Mouse (Mus musculus) embryonic facial prominence, embryonic 10.5 days (tissue): Measurements from ENCODE around the gene Bend3. TPM values are rescaled to one million over a fixed set of nuclear protein-coding genes. Genes with fewer than 3 reads are reported as not detected.
A peak's percentile ranks its signal among the peaks of the same experiment; 100 is the strongest.

Experiments used
- DNase-seq: peaks from one replicate; pipeline ENCODE4 v3.0.0-alpha.2; 2017; ENCODE audit warnings: low spot score
- H3K27ac ChIP-seq: fragments of 300-500 bp; sonication (generic); replicated peaks from 2 replicates; pipeline ENCODE4 v1.5.1; 2016; ENCODE audit warnings: mild to moderate bottlenecking
- H3K27me3 ChIP-seq: fragments of 300-500 bp; sonication (generic); replicated peaks from 2 replicates; pipeline ENCODE4 v1.6.1; 2016; ENCODE audit warnings: low read depth, mild to moderate bottlenecking; ENCODE audit not compliant: poor library complexity, severe bottlenecking
- H3K36me3 ChIP-seq: fragments of 300-500 bp; sonication (generic); replicated peaks from 2 replicates; pipeline ENCODE4 v1.6.1; 2016; ENCODE audit warnings: mild to moderate bottlenecking, moderate library complexity
- H3K4me1 ChIP-seq: fragments of 300-500 bp; sonication (generic); 2 replicates; pipeline ENCODE4 v1.6.1; 2016
- H3K4me3 ChIP-seq: fragments of 300-500 bp; sonication (generic); 2 replicates; pipeline ENCODE4 v1.5.1; 2016; ENCODE audit warnings: mild to moderate bottlenecking, moderate library complexity
- H3K9me3 ChIP-seq: fragments of 300-500 bp; sonication (generic); 2 replicates; pipeline ENCODE4 v1.6.1; 2016; ENCODE audit warnings: mild to moderate bottlenecking
- WGBS: fragments of 180-500 bp; shearing (Covaris S2); methylation state at CpG from one replicate; pipeline ENCODE4 v1.1.7; 2016; 5-methylcytosine and 5-hydroxymethylcytosine counted together
- polyA plus RNA-seq: library from polyadenylated mRNA; unstranded; fragments of >200 nt; fragmentation: Nextera tagmentation; extraction: Ambion mirVana; gene quantifications from 2 replicates; pipeline ENCODE4 v1.2.1, GENCODE M21; 2016

Gene Bend3
- polyA plus RNA-seq, 1 experiment from 2014 or later, result 9.1 TPM

DNA sequence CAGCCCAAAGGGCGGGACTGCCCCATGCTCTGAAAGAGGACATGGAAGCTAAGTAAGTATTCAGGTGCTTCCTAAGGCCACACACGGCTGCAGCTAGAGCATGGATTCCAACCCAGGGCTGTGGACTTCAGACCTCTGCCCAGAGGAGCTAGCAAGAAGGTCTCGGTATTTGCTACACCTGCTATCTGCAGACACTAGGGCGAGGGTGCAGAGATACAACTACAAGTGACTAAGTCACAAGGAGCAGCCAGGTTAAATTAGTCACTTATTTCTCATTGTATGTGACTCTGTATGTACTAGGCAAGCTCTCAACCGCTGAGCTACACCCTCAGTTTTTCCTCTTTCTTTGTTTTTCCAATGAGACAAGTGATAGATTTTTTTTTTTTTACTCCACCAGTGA lies 15.8 kb upstream of the Bend3 start:
- Histone ChIP-seq H3K9me3 (no peaks in the 10 kb centered on the region), H3K27me3 (no peaks in the 10 kb centered on the region), H3K4me3 (no peak overlapping the region), H3K36me3 (no peaks in the 10 kb centered on the region), H3K27ac (no peak overlapping the region), H3K4me1 (peaks cover 8% of the 10 kb centered on the region)
- WGBS, result 86% methylated on average over 5 of the region's 5 CpGs
- DNase-seq, result no peak

DNA sequence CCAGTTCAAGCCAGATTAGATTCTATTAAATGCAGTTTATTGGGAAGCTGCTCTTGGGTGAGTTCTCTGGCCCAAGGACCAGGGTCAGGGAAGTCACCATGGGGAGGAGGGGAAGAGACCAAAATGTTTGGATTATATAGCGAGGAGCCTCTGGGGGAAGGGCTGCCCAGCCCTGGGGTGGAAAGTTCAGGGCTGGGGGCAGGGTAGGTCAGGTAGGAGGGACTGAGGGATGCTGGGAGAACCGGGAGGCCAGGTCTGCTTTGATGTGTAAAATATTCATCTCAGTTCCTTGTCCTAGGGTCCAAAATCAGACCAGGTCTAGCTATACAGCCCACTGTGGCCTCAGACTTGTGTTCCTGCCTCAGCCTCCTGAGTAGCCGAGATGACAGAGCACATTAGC lies 15.4 kb upstream of the Bend3 start:
- no peaks in the 10 kb centered on the region for H3K9me3 ChIP-seq
- H3K36me3 ChIP-seq, result no peaks in the 10 kb centered on the region
- no peak overlapping the region for H3K27ac ChIP-seq
- WGBS, result 62% methylated on average over 3 of the region's 3 CpGs
- no peaks in the 10 kb centered on the region for H3K27me3 ChIP-seq
- H3K4me1 ChIP-seq, result peaks cover 10% of the 10 kb centered on the region
- no peak for DNase-seq
- H3K4me3 ChIP-seq, result no peak overlapping the region

DNA sequence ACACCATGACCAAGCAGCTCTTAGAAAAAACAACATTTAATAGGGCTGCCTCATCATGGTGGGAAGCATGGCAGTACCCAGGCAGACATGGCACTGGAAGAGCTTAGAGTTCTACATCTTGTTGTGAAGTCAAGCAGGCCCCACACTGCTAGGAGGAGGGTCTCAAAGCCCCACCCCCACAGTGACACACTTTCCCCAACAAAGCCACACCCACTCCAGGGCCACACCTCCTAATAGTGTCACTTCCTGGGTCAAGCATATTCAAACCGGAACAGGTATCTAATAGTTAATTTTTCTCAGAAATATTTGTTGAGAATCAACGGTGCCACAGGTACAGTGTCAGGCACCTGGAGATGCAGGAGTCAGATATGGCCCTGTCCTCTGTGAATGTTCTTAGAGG lies 12.4 kb upstream of the Bend3 start:
- Histone ChIP-seq H3K9me3 (no peaks in the 10 kb centered on the region), H3K27me3 (no peaks in the 10 kb centered on the region), H3K27ac (no peak overlapping the region), H3K4me3 (no peak overlapping the region), H3K36me3 (no peaks in the 10 kb centered on the region), H3K4me1 (peaks cover 10% of the 10 kb centered on the region)
- no peak for DNase-seq
- 90% methylated on average over 2 of the region's 2 CpGs for WGBS

DNA sequence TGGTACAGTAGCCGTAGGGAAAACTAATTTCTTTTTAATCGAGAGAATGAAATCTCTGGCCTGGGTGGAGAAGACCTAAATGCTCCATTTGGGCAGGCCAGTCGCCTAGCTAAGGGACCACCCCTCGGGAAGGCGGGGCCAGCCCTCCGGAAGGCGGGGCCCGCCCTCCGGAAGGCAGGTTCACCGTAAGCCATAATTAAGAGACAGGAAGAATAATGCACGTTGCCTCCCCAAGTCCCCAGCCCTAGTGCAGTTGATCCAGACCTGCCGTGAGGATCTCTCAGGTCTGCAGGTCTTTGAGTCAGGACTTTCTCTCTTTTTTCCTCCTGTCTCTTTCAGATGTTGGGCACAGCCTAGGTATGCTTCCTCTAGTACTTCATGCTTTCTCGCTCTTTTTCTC lies 11.0 kb upstream of the Bend3 start:
- Histone ChIP-seq H3K4me3 (no peak overlapping the region), H3K4me1 (peaks cover 10% of the 10 kb centered on the region), H3K9me3 (no peaks in the 10 kb centered on the region), H3K36me3 (no peaks in the 10 kb centered on the region), H3K27ac (no peak overlapping the region), H3K27me3 (no peaks in the 10 kb centered on the region)
- WGBS, result 42% methylated on average over 13 of the region's 13 CpGs
- DNase-seq, result peak; percentile 26

DNA sequence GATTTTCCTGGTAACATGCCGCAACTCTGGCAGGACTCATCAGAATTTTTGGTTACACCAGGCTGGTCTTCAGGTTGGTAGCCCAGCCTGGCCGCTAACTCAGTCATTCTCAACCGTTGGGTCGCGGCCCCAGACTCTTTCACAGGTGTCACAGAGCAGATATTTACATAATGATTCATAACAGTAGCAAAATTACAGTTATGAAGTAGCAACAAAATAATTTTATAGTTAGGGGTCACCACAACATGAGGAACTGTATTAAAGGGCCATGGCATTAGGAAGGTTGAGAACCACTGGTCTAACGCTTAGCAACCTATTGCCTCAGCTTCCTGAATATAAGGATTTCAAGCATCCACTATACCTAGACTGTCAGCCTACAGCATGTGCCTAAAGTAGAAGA lies 10.3 kb upstream of the Bend3 start:
- H3K9me3 ChIP-seq, result no peaks in the 10 kb centered on the region
- H3K36me3 ChIP-seq, result no peaks in the 10 kb centered on the region
- DNase-seq, result no peak
- no peak overlapping the region for H3K27ac ChIP-seq
- H3K4me3 ChIP-seq, result no peak overlapping the region
- H3K4me1 ChIP-seq, result peaks cover 8% of the 10 kb centered on the region
- no peaks in the 10 kb centered on the region for H3K27me3 ChIP-seq
- 95% methylated on average over 6 of the region's 6 CpGs for WGBS

DNA sequence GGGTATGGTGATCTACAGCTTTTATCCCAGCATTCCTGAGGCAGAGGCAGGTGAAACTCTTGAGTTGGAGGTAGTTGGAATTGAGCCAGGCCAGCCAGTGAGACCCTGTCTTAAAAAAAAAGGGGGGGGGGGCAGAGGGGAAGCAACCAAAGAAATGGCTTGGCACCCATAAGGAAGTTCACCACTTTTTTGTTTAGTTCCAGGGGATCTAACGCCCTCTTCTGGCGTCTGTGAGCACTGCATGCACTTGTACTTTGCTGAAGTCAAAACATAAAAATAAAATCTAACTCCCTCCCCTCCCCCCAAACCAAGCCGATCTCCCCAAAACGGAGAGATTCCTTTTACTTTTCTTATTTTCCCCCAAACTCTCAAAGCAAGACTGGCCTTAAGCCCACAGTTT lies 3.3 kb upstream of the Bend3 start:
- Histone ChIP-seq H3K4me1 (peaks cover 17% of the 10 kb centered on the region), H3K9me3 (no peaks in the 10 kb centered on the region), H3K36me3 (no peaks in the 10 kb centered on the region), H3K27me3 (no peaks in the 10 kb centered on the region), H3K4me3 (no peak overlapping the region), H3K27ac (no peak overlapping the region)
- WGBS, result 59% methylated on average over 4 of the region's 4 CpGs
- no peak for DNase-seq

DNA sequence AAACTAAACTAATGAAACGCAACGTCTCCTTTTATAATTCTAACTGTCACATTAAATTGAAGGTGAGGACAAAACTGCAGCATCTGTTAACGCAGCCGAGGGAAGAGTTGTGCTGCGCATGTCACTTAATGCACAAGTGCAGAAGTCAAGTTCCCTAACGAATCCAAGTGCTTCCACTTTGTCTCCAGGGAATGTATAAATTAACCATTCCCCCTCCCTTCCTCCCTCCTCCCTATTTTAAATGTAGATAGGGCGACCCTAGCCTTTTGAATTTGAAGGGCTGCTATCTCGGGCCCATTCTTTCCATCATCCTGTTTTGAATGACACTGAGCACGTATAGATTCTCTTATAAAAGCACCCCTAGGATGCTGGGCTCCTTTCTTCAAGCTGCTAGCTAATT lies 1.2 kb upstream of the Bend3 start:
- Histone ChIP-seq H3K27ac (peak overlapping the region; percentile 100), H3K4me3 (peak overlapping the region; percentile 86), H3K9me3 (no peaks in the 10 kb centered on the region), H3K36me3 (no peaks in the 10 kb centered on the region), H3K4me1 (peaks cover 38% of the 10 kb centered on the region), H3K27me3 (no peaks in the 10 kb centered on the region)
- 6% methylated on average over 9 of the region's 9 CpGs for WGBS
- DNase-seq, result peak; percentile 22

DNA sequence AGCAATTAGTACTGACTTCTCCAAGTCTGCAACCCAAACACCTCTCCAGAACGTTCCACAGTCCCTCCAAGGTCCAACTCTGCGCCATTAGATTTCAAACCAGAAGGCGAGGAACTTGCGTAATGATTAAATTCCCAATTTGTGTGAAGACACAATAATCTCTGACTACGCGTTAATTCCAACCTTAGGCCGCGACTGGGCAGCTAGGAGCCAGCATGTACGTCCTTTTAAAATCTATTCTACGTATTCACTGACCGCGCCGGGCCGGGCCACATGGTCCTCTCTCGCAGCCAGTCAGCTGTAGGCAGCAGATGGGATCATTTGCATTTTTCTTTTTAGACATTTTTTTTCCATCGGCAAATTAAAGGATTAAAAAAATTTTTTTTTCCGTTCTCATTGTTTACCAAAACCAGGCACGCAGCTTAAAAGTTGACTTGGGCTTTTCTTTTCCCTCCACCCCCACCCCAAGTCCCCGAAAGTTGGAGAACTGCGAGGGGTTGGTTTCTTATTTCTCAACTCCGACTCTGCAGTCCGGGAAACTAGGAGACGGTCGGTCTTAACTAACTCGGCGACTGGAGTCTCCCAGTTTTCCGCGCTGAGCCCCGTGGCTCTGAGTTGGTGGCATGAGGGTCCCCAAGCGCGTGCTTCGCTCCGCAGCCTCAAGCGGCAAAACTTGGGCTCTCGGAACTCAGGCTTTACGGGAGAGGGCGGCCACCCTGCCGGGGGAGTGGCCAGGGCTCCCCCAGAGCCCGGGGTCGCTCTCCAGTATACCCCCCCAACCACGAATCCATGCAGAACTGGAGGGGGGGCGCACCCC lies 558 bp upstream of the Bend3 start:
- peak overlapping the region; percentile 86 for H3K4me3 ChIP-seq
- under 1% methylated on average over 42 of the region's 42 CpGs for WGBS
- H3K27me3 ChIP-seq, result no peaks in the 10 kb centered on the region
- H3K27ac ChIP-seq, result peak overlapping the region; percentile 100
- peak; percentile 85 for DNase-seq
- peaks cover 44% of the 10 kb centered on the region for H3K4me1 ChIP-seq
- no peaks in the 10 kb centered on the region for H3K9me3 ChIP-seq
- H3K36me3 ChIP-seq, result no peaks in the 10 kb centered on the region

DNA sequence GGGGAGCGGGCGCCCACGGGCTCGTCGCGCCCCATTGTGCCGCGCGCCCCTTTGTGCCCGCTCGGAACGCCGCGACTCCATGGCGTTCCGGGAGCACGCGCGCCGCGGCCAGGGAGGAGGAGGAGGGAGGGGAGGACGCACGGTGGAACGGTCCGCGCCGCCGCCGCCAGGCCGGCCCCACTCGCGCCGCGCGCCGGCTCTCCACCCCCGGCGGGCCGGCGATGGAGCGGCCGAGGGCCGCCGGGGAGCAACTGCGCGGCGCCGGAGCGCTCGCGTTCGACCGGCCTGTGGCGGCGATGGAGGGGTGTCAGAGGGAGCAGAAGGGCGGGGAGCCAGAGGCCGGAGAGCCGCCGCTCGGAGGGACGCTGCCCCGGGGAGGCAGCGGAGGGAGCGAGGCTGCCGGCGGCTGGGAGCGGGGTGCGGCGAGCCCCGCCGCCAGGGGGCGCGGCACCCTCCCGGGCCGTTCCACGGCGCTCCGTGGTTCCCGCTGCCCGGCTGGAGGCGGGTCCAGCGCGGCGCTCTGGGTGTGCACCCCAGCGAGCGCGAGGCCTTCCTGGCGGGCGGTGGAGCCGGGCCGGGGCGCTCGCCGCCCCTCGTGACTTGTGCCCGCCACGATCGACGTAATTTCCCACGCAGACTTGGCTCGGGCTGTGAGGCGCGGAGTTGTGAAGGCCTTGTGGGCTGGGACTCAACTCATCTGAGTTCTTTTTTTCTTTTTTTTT lies 966 bp downstream of the Bend3 start:
- under 1% methylated on average over 102 of the region's 103 CpGs for WGBS
- Histone ChIP-seq H3K27ac (peak overlapping the region; percentile 100), H3K36me3 (no peaks in the 10 kb centered on the region), H3K27me3 (no peaks in the 10 kb centered on the region), H3K9me3 (no peaks in the 10 kb centered on the region), H3K4me3 (peak overlapping the region; percentile 86), H3K4me1 (peaks cover 54% of the 10 kb centered on the region)
- DNase-seq, result peak; percentile 90

DNA sequence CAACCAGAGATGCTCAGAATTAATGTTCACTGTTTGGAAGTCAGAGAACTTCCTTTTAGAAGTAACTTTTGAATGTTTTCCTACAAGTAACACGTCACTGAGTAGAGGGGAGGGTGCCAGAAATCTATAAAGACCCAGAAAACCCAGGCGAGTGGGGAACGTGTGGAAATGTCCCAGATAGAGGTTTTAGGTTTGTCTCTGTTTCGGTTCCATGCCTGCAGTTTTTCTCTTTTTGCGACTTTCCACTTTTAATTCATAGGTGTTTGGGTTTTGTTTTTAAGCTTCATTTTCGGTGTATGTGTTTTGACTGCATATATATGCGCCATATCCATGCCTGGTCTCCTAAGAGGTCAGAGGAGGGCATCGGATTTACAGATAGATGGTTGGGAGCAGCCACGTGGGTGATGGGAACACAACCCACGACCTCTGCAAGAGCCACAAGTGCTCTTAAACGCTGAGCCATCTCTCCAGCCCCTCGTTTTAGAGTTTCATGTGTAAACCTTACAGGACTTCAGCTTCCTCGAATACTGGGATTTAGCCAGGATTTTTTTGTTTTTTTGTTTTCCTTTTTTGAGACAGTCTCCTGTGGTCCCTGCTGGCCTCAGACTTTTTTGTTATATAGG lies 1.7 kb downstream of the Bend3 start:
- 3% methylated on average over 13 of the region's 13 CpGs for WGBS
- Histone ChIP-seq H3K4me3 (peak overlapping the region; percentile 86), H3K27me3 (no peaks in the 10 kb centered on the region), H3K9me3 (no peaks in the 10 kb centered on the region), H3K36me3 (no peaks in the 10 kb centered on the region), H3K27ac (peak overlapping the region; percentile 100), H3K4me1 (peaks cover 54% of the 10 kb centered on the region)
- DNase-seq, result no peak

DNA sequence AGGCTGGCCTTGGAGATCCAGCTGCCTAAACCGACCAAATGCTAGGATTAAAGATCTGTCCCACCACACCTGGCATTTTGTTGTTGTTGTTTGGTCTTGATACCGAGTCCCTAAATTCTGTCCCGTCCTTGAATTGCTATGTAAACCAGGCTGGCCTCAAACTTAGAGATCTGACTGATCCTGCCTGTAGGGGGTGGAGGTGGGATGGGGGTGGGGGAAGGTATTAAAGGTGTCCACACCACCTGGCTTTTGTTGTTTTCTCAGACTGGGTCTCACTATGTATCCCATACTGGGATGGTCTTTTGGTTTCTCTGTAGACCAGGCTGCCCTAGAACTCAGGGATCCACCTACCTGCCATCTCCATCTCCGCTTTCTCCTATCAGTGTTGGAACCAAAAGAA lies 2.5 kb downstream of the Bend3 start:
- no peaks in the 10 kb centered on the region for H3K9me3 ChIP-seq
- no peak for DNase-seq
- peaks cover 7% of the 10 kb centered on the region for H3K36me3 ChIP-seq
- no peak overlapping the region for H3K27ac ChIP-seq
- H3K4me1 ChIP-seq, result peaks cover 54% of the 10 kb centered on the region
- H3K27me3 ChIP-seq, result no peaks in the 10 kb centered on the region
- 30% methylated on average over 4 of the region's 4 CpGs for WGBS
- H3K4me3 ChIP-seq, result peak overlapping the region; percentile 86

DNA sequence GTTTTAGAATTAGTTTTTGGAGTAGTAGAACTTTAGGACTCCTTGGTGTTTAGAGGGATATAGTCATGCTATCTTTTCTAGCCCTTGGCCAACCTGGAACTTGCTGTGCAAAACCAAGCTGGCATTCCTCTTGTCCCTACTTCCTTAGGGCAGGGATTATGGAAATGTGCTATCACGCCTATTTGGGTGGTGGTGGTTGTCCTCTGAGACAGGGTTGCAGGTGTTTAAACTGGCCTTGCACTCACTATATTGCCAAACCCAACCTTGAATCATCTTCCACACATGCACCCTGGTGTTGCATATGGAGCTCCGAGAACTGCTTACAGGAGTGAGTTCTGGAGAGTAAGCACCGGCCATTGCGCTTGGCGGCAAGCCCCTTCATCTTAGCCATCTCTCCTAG lies 3.4 kb downstream of the Bend3 start:
- DNase-seq, result no peak
- H3K27ac ChIP-seq, result no peak overlapping the region
- peaks cover 14% of the 10 kb centered on the region for H3K36me3 ChIP-seq
- no peak overlapping the region for H3K4me3 ChIP-seq
- H3K9me3 ChIP-seq, result no peaks in the 10 kb centered on the region
- WGBS, result 93% methylated on average over 5 of the region's 5 CpGs
- no peaks in the 10 kb centered on the region for H3K27me3 ChIP-seq
- H3K4me1 ChIP-seq, result peaks cover 50% of the 10 kb centered on the region
